Mouse (Mus musculus) hindbrain, embryonic 12.5 days (tissue): Measurements from ENCODE around the gene Ahdc1. TPM values are rescaled to one million over a fixed set of nuclear protein-coding genes. Genes with fewer than 3 reads are reported as not detected.

Experiments
- ATAC-seq: fragments of 200-750 bp; cut with Nextera tagmentation; 2 replicates; pipeline ENCODE4 v1.8.0; 2017; ENCODE audit warnings: moderate TSS enrichment; ENCODE audit not compliant: low FRiP score
- H3K27ac ChIP-seq: fragments of 300-500 bp; sonication (generic); 2 replicates; pipeline ENCODE4 v1.5.1; 2016; ENCODE audit warnings: mild to moderate bottlenecking
- H3K27me3 ChIP-seq: fragments of 300-500 bp; sonication (generic); 2 replicates; pipeline ENCODE4 v1.6.1; 2016; ENCODE audit warnings: mild to moderate bottlenecking
- H3K36me3 ChIP-seq: fragments of 300-500 bp; sonication (generic); 2 replicates; pipeline ENCODE4 v1.6.1; 2016; ENCODE audit warnings: mild to moderate bottlenecking
- H3K4me1 ChIP-seq: fragments of 300-500 bp; sonication (generic); 2 replicates; pipeline ENCODE4 v1.6.1; 2016
- H3K4me2 ChIP-seq: fragments of 300-500 bp; sonication (generic); replicated peaks from 2 replicates; pipeline ENCODE4 v1.6.1; 2016; ENCODE audit warnings: mild to moderate bottlenecking
- H3K4me3 ChIP-seq: fragments of 300-500 bp; sonication (generic); 2 replicates; pipeline ENCODE4 v1.5.1; 2016; ENCODE audit warnings: mild to moderate bottlenecking
- H3K9ac ChIP-seq: fragments of 300-500 bp; sonication (generic); 2 replicates; pipeline ENCODE4 v1.6.1; 2016; ENCODE audit warnings: mild to moderate bottlenecking, moderate library complexity
- H3K9me3 ChIP-seq: fragments of 300-500 bp; sonication (generic); replicated peaks from 2 replicates; pipeline ENCODE4 v1.6.1; 2016; ENCODE audit warnings: mild to moderate bottlenecking
- WGBS: fragments of 180-500 bp; shearing (Covaris S2); methylation state at CpG from one replicate; pipeline ENCODE4 v1.1.7; 2016; 5-methylcytosine and 5-hydroxymethylcytosine counted together
- polyA plus RNA-seq: library from polyadenylated mRNA; unstranded; fragments of >200 nt; fragmentation: Nextera tagmentation; extraction: Ambion mirVana; gene quantifications from 2 replicates; pipeline ENCODE4 v1.2.1, GENCODE M21; 2016

Ahdc1 gene
- polyA plus RNA-seq, 1 experiment from 2014 or later = 15.3 TPM

DNA sequence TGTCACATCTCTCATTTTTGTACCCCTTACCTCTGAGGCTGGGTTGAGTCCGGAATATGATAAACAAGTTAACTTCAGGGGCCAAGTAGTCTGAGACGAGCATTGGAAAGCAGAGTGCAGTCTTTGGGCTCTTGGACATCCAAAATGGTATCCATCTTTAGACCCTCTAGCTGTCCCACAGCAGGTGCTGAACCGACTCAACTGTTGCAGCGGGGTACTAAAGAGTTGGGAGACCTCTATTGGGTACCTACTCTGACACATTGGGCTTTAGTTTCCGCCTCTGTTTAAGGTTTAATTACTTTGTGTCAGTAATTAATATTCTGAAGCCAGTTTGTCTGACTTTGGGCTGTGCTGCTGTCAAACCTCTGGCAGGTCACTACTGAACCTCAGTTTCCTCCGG lies 26.7 kb downstream of the Ahdc1 start:
- WGBS = 26% methylated on average over 6 of the region's 6 CpGs
- Histone ChIP-seq H3K4me2 (peak overlapping the region; percentile 100), H3K9ac (no peak overlapping the region), H3K4me3 (0 out of 2 replicates have a peak overlapping the region, but pooled peaks have one; percentile 56), H3K27me3 (peaks cover 33% of the 10 kb centered on the region), H3K9me3 (no peaks in the 10 kb centered on the region), H3K36me3 (no peaks in the 10 kb centered on the region), H3K27ac (no peak overlapping the region), H3K4me1 (peaks cover 55% of the 10 kb centered on the region)
- ATAC-seq = no peak

DNA sequence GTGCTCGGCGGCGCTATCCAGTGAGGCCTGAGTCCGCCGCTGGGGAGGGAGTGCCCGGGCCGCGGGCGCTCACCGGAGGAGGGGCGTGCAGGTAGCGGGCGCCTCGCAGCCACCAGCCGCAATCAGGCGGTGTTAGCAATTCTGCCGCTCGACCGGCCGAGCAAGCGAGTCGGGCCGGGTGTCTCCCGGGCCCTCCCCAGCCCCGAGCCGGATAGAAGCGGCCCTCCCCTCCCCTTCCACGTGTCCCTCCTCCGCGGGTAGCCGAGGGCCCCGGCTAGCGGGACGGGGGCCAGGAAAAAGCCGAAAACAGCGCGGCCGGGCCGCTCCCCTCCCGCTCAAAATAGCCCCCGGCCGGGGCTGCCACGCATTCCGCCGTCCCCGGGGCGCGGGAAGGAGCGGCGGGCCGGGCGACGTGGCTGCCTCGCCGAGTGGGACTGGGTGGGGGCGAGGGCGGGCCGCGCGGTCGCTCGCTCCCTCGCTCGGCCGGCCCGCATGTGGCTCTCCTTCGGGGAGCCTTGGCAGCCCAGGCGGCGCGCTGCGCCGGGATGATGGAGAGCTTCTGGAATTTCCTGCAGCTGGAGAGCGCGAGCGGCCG lies 27.6 kb downstream of the Ahdc1 start:
- Histone ChIP-seq H3K9ac (peak overlapping the region; percentile 79), H3K36me3 (no peaks in the 10 kb centered on the region), H3K9me3 (no peaks in the 10 kb centered on the region), H3K4me1 (peaks cover 63% of the 10 kb centered on the region), H3K27me3 (peaks cover 33% of the 10 kb centered on the region), H3K27ac (peak overlapping the region; percentile 75), H3K4me2 (peak overlapping the region; percentile 100), H3K4me3 (peak overlapping the region; percentile 56)
- ATAC-seq = peak; percentile 29
- under 1% methylated on average over 74 of the region's 76 CpGs for WGBS

DNA sequence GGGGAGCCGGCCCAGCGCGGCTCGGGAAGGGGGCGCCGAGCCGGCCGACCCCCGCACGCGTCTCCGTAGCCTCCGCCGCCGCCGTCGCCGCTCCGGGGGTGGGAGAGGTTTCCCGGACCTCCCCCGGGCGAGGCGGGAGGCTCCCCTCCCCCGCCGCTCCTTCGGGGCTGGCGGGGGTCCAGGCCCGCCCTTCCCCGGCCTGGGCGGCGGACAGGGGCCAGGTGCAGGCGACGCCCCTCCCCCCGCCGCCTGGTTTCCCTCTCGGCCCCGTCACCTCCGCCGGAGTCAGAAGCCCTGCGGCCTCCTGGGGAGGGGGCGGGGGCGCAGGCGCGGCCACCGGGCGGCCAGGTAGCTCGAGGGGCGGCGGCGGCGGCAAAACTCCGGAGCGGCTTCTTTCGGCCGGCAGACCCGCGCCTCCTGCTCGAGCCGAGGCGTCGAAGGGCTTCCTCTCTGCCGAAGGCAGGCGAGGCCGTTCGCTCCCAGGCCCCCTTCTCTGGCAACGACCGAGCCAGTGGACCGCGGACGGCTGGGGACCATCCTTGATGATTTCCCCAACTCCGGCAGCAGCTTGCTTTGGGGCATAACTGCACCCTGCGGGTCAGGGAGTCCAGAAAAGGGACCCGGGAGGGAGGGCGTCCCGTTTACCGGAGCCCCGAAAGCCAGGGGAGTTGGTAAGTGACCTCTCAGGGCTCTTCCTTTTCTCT lies 28.2 kb downstream of the Ahdc1 start:
- no peaks in the 10 kb centered on the region for H3K9me3 ChIP-seq
- H3K27me3 ChIP-seq = peaks cover 33% of the 10 kb centered on the region
- under 1% methylated on average over 62 of the region's 77 CpGs for WGBS
- peak overlapping the region; percentile 79 for H3K9ac ChIP-seq
- peaks cover 70% of the 10 kb centered on the region for H3K4me1 ChIP-seq
- peak overlapping the region; percentile 100 for H3K4me2 ChIP-seq
- H3K27ac ChIP-seq = peak overlapping the region; percentile 75
- ATAC-seq = no peak
- H3K36me3 ChIP-seq = no peaks in the 10 kb centered on the region
- H3K4me3 ChIP-seq = peak overlapping the region; percentile 56

DNA sequence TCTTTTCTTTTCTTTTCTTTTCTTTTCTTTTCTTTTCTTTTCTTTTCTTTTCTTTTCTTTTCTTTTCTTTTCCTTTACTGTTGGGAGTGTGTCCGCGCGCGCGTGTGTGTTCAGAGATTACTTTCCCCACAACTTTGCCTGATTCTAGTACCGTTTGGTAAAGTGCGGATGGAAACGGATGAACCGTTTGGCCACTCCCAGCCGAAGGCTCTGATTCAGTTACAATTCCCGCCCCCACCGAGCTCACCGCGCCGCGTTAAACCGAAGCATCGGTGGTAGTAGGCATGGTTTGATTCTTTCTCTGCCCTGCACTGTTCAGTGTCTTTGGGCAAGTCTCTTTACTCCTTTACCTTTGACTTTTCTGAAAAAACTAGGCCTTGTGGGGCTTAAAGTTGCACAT lies 28.8 kb downstream of the Ahdc1 start:
- H3K27me3 ChIP-seq = peaks cover 33% of the 10 kb centered on the region
- H3K4me1 ChIP-seq = peaks cover 76% of the 10 kb centered on the region
- H3K36me3 ChIP-seq = no peaks in the 10 kb centered on the region
- 9% methylated on average over 18 of the region's 18 CpGs for WGBS
- H3K27ac ChIP-seq = no peak overlapping the region
- peak overlapping the region; percentile 56 for H3K4me3 ChIP-seq
- H3K9me3 ChIP-seq = no peaks in the 10 kb centered on the region
- no peak for ATAC-seq
- peak overlapping the region; percentile 100 for H3K4me2 ChIP-seq
- H3K9ac ChIP-seq = peak overlapping the region; percentile 79

DNA sequence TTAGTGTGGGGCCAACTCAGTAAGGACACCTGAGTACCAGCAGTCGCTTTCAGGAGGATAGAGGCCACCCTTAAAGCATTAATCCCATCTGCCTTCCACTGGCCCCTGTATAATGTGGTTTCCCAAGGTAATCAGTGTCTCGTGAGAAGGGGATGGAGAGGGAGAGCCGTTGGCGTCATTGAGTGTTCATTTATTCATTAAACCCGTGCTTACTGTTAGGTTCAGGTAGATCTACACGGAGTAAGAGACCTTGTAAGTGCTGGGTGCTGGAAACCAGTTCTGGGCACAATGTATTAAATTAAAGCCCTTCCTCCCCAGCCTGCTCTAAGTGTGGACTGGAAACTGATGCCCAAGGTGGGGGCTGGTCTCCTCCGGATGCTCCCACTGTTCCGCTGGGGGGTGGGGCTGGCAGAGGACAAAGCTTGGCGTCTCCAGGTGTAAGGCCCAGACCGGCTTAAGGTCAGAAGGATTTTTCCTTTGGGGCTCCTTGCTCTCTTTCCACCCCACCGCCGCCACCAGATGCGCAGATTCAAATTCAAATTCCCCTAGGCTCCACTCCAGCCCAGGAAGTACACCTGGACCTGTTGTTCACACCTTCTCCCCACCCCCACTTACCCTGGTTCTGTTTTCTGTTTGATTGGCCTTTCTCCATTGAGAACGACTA lies 29.3 kb downstream of the Ahdc1 start:
- no peak overlapping the region for H3K27ac ChIP-seq
- peak overlapping the region; percentile 100 for H3K4me2 ChIP-seq
- H3K9me3 ChIP-seq = no peaks in the 10 kb centered on the region
- ATAC-seq = no peak
- WGBS = 29% methylated on average over 14 of the region's 14 CpGs
- no peak overlapping the region for H3K9ac ChIP-seq
- peaks cover 32% of the 10 kb centered on the region for H3K27me3 ChIP-seq
- peak overlapping the region; percentile 56 for H3K4me3 ChIP-seq
- no peaks in the 10 kb centered on the region for H3K36me3 ChIP-seq
- H3K4me1 ChIP-seq = peaks cover 81% of the 10 kb centered on the region

DNA sequence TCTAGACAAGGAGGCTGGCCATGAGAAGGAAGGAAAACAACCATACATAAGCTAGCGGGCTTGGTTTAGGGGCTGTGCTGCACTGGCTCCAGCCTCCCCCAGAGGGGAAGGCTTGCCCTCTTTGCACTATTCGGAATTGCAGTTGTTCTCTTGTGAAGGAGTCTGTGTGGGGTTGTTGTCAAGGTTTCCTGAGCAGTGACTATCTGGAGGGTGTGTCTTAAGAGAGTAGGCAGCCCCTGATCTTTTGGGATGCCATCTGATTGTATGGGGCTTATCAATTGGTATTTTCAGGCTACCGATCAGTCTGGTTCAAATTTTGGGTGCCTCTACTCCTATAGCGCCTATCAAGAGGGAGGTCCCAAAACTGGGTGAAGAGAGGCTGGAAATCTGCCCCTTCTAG lies 31.2 kb downstream of the Ahdc1 start:
- Histone ChIP-seq H3K36me3 (no peaks in the 10 kb centered on the region), H3K9ac (peak overlapping the region; percentile 44; the same call in 1 of the 2 replicates), H3K4me3 (0 out of 2 replicates have a peak overlapping the region, but pooled peaks have one; percentile 15), H3K4me2 (peak overlapping the region; percentile 50), H3K27ac (peak overlapping the region; percentile 90), H3K27me3 (peaks cover 18% of the 10 kb centered on the region), H3K9me3 (no peaks in the 10 kb centered on the region), H3K4me1 (peaks cover 97% of the 10 kb centered on the region)
- no peak for ATAC-seq
- WGBS = 19% methylated on average over 4 of the region's 4 CpGs

DNA sequence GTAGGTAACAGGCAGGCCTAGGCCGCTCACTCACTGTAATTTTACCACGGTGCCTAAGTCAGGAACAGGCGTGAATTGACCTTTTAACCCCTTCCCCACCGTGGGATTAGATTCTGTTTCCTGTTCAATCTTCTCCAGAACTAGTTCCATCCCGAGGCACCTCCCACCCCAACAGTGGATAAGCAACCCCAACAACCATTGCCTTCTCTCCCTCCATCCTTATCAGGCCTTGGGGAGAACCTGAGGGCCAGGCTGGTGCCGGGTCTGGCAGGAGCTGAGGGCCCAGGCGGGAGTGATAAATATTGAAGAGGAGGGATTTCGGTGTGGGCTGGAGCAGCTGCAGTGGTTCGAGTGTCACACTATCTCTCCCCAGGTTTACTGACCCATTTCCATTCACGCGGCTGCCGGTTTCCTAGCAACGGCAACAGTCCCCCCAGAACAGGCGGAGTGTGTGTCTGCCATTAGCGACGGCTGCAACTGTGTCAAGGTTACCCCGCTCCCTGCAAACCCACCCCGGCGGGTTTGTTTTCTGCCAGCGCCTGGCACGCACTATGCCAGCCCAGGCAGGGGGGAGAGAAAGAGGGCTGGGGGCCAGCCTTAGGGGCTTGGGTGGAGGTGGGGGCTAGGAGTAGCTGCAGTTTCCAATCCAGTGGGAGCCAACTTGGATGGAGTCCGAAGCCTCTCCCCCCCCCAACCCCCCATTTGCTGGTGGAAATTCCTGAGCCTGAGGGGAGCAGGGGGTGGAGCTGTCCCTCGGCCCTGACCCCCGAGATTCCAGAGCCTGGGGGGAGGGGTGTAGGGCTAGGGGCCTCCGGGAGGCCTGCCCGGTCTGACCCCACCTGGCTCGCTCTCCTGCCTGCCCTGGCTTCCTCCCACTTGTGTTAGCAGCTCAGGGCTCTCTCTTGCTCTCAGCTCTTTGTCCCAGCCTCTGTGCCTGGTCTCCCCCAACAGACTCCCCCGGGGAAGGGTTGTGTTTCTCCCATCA lies 31.9 kb downstream of the Ahdc1 start:
- Histone ChIP-seq H3K27ac (peak overlapping the region; percentile 90), H3K9ac (peak overlapping the region; percentile 44), H3K36me3 (no peaks in the 10 kb centered on the region), H3K9me3 (no peaks in the 10 kb centered on the region), H3K4me3 (peak overlapping the region; percentile 15), H3K4me1 (peaks cover 97% of the 10 kb centered on the region), H3K4me2 (peak overlapping the region; percentile 50), H3K27me3 (peaks cover 11% of the 10 kb centered on the region)
- WGBS = 2% methylated on average over 28 of the region's 28 CpGs
- ATAC-seq = peak; percentile 59

DNA sequence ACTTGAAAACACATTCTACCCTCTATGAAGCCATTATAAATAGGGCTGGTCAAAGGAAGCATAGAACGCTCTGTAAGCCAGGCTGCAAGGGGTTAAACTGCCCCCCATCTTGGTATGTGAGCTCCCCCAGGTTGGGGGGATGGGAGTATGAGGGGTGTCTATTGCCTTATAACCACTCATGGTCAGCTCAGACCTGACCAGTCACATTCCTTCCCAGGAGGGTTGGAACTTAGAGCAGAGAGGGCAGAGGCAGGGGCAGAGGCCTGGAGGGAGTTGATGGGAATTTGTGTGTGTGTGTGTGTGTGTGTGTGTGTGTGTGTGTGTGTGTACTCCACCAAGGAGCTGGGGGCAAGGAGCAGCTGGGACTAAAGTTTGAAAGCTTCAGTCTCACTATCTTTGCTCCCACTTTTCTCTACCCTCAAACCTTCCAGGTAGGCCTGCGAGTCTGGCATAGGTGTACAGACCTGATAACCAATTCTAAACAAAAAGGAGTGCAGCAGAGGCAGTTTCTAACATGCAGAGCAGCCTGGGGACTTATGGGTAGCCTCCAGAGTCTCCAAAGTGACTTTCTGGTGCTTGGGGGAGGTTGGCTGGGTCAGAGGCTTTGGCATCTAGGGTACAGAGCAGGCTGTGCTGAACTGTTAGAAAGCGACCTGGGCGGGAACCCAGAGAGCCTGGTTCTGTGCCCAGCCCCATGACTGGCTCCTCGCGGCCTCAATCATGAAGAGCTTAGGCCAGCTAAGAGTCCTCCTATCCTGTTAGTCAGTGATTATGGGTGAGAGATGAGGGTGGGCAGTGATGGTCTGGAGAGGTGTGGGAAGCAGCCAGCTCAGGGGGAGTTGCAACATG lies 33.0 kb downstream of the Ahdc1 start:
- Histone ChIP-seq H3K9me3 (no peaks in the 10 kb centered on the region), H3K4me2 (no peak overlapping the region; the same call in 1 of the 2 replicates), H3K27ac (peak overlapping the region; percentile 90; the same call in 1 of the 2 replicates), H3K4me3 (no peak overlapping the region), H3K4me1 (peaks cover 98% of the 10 kb centered on the region), H3K36me3 (no peaks in the 10 kb centered on the region), H3K27me3 (peaks cover 9% of the 10 kb centered on the region; the same call in 1 of the 2 replicates), H3K9ac (peak overlapping the region; percentile 44)
- WGBS = 36% methylated on average over 6 of the region's 6 CpGs
- ATAC-seq = no peak

DNA sequence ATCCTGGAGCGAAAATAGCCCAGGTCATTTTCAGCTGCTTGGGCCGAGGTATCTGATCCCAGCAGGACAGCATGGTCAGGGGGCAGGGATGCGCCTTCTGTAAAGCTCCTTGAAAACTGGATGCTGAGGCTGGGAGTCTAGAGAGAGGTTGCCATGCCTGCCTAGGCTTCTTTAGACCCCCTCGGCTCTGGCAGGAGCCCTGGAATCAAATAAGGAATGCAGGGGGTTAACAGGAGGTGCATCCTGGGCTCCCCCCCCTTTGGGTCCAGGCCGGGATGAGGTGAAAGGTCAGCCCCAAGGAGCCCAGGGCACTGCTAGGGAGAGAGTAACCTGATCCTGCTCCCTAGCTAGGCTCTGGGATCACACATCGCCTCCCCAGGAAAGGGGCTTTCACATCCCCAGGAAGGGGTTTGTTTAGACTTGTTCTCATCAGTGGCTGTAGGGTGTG lies 33.6 kb downstream of the Ahdc1 start:
- Histone ChIP-seq H3K4me2 (peak overlapping the region; percentile 9; the same call in 1 of the 2 replicates), H3K27ac (peak overlapping the region; percentile 90), H3K9ac (peak overlapping the region; percentile 36; the same call in 1 of the 2 replicates)

DNA sequence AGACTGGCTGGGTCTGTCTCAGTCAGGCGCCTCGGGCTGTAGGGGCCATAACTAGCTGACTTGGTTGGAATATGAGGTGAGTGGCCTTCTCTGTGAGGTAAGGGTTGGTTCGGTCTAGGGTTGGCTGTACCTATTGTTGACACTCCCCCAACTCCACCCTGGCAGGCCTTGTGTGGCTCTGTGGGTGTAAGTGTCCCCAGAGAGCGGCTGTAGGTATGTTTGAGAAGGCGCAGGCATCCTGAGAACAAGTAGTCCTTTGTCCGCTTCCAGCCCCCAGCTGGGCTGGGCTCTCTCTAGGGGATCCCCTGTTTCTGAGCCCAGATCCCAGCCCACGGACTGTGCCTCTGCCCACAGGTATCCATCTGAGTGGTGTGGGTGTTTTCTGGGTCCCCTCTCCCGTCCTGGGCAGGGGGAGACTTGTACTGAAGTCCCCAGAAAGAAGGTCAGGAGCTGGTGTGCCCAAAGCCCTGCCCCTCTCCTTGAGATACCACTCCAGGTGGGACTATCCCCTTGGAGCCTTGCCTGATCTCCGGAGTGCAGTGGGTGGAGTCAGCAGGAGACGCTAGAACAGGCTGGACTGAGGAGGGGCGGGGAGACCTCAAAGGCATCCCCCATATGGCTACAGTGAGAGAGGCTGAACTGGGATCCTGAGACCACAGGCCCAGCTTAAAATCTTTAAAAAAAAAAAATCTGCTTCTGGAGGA lies 34.9 kb downstream of the Ahdc1 start:
- peaks cover 100% of the 10 kb centered on the region for H3K4me1 ChIP-seq
- 31% methylated on average over 11 of the region's 11 CpGs for WGBS
- H3K9me3 ChIP-seq = no peaks in the 10 kb centered on the region
- peak overlapping the region; percentile 41; the same call in 1 of the 2 replicates for H3K9ac ChIP-seq
- ATAC-seq = no peak
- H3K4me2 ChIP-seq = no peak overlapping the region
- H3K27me3 ChIP-seq = no peaks in the 10 kb centered on the region
- no peak overlapping the region for H3K4me3 ChIP-seq
- H3K36me3 ChIP-seq = no peaks in the 10 kb centered on the region
- H3K27ac ChIP-seq = peak overlapping the region; percentile 90

More for the DNA sequence above, 33.6 kb downstream of the Ahdc1 start:
- ATAC-seq = no peak
- H3K27me3 ChIP-seq = peaks cover 9% of the 10 kb centered on the region; the same call in 1 of the 2 replicates
- H3K36me3 ChIP-seq = no peaks in the 10 kb centered on the region
- no peaks in the 10 kb centered on the region for H3K9me3 ChIP-seq
- no peak overlapping the region for H3K4me3 ChIP-seq
- peaks cover 98% of the 10 kb centered on the region for H3K4me1 ChIP-seq
- WGBS = 22% methylated on average over 6 of the region's 6 CpGs
